Mouse (Mus musculus) liver, postnatal 0 days (tissue): ENCODE results near the gene Prtn3.

ENCODE experiments used
- CTCF ChIP-seq: sonication (generic); IDR thresholded peaks from 2 replicates; pipeline ENCODE4 v1.5.1; 2016; ENCODE audit warnings: antibody characterized with exemption, low read depth
- EP300 ChIP-seq: IDR thresholded peaks from 2 replicates; pipeline ENCODE4 v1.6.1; 2016; ENCODE audit warnings: antibody characterized with exemption, low read depth, mild to moderate bottlenecking

DNA sequence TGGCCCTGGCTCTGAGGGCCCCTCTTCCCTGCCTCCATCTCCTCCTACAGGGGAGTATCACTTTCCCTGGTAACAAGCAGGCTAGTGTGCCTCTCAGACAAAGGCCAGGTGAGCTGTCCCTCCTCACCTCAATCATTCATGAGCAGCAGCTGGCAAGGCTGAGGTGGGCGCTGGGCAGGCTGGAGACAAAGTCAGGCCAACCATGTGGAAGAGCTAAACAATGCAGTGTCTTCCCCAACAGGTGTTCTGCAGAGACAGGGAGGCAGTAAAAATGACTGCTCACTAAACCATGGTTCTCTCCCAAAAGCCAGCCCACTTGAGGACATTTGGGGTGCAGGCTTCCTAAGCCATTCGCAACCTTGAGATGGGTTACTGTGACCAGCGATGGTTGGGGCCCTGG lies 22.6 kb upstream of the Prtn3 start:
- TF ChIP-seq CTCF (no peak), EP300 (no peak)
